Mouse (Mus musculus) adrenal gland, adult 8-10 months (tissue): ENCODE measurements around the gene Ube3b. TPM values are rescaled to one million over a fixed set of nuclear protein-coding genes. Genes with fewer than 3 reads are reported as not detected.

Source experiments
- DNase-seq: peaks from one replicate; pipeline ENCODE4 v3.0.0; 2022
- total RNA-seq, 4 experiments: library from RNA; stranded (reverse); gene quantifications; 2 replicates each; pipeline ENCODE4 v1.2.4; 2022

The Ube3b gene
- total RNA-seq = 10 to 100 TPM; 74.7 to 93.2 (median 79.1) TPM

- DNase-seq = peak; percentile 71
These were observed at the start of gene Ube3b, which contains the start of gene Kctd10 for GRCm38 (mm10) chr5:114380209-114381012. Gene Ube3b, plus strand, starts transcription at chr5:114380607. Gene Kctd10, minus strand, starts transcription at chr5:114380508.

DNA sequence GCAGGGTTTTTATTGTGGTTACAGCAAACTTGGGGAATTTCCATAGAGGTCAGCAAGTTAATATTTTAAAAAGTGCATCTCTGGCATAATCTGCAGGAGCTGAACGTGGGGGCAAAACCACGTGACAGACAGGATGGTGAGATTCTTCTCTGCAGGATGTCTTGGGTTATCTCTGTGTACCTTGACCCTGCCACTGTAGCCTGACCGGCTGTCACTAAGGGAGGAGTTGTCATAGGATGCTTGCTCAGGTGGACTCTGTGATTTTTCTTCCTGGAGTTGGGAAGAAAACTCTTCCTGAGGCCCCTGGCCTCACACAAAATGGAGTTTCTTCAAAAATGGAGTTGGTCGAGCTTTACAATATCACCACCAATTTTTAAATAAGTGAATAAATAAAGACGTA, 37.4 kb upstream of the Ube3b start:
- no peak for DNase-seq

DNA sequence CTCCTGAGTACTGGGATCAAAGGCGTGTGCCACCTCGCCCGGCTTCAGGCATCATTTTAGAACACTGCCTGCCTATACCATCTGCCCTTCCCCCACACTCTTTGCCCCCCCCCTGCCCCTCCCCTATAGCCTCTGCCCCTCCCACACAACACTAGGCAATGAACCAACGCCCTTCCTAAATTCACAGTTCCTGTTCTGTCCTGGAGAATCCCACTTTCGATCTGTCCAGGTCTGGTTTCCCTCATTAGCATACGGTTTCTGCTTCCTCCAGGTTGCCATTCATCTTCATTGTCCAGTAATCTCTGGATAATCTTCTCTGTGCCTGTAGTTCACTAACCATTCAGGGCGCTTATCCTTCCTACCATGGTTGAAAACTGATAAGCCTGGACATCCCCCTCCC, 36.8 kb upstream of the Ube3b start:
- DNase-seq = no peak

GRCm38 (mm10) chr5:114345538-114345937, 34.9 kb upstream of the Ube3b start:
- DNase-seq = no peak

DNA sequence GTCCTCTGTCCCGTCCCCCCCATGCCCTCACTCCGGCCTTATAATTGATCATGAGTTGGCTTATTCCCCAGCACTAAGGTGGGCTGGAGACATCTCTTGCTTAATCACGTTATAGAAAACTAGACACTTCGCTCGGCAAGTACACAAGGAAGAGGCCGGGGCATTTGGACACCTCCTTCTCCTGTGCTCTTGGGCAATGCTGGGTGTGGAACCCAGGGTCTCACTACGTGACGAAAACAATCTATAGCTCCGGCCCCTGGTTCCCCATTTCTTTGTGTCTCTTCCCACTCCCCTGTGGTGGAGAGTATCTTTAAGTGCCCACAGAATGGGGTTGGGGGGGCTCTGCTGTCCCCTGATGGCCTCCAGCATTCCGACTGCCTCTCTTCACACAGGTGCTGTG, 33.4 kb upstream of the Ube3b start:
- no peak for DNase-seq

DNA sequence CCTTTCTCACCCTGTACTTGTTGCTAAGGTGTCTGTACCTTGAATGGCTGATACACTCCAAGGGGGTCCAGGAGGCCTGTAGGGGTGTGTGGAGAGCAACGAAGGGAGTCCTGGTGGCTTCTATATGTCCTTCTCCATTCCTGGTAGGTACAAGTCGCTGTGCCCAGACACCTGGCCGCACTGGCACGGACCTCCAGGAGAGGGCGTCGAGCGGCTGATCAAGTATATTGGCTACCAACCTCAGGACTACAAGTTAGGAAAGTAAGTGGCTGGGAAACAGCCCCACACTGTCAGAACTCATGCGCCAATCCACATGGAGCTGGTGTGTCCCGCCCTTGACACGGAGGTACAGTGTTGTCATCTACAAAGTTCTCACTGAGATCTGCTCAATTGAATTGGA, 28.9 kb upstream of the Ube3b start:
- DNase-seq = no peak

DNA sequence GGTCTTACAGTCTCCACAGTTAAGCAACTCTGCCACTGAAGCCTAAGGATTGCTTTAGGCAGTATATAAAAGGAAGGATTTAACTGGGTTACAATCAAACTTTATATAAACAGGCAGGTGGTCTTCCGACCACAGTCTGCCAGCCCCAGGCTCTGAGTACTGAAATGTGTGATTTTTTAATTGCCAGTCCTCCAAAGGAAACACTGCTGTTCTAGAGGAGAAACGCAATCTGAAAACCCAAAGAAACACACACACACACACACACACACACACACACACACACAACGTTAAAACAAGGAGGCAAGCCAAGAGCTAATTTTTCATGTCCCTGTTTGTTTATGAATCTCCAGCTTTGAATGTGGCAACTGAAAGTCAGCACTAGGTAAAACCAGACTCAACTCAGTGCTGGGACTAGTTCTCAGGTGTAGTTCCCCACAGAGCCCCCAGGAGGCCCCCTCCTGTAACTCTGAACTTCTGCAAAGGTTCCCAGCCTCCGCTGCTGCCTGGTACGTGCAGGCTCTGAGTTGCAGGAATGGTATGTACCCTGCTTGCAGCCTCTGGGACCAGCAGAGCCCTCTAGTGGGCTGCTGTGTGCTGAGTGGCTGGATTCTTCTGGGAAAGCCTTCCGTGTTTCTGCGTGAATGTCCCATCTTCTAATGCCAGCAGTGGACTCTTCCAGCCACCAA, 24.0 kb upstream of the Ube3b start:
- DNase-seq = peak; percentile 74

DNA sequence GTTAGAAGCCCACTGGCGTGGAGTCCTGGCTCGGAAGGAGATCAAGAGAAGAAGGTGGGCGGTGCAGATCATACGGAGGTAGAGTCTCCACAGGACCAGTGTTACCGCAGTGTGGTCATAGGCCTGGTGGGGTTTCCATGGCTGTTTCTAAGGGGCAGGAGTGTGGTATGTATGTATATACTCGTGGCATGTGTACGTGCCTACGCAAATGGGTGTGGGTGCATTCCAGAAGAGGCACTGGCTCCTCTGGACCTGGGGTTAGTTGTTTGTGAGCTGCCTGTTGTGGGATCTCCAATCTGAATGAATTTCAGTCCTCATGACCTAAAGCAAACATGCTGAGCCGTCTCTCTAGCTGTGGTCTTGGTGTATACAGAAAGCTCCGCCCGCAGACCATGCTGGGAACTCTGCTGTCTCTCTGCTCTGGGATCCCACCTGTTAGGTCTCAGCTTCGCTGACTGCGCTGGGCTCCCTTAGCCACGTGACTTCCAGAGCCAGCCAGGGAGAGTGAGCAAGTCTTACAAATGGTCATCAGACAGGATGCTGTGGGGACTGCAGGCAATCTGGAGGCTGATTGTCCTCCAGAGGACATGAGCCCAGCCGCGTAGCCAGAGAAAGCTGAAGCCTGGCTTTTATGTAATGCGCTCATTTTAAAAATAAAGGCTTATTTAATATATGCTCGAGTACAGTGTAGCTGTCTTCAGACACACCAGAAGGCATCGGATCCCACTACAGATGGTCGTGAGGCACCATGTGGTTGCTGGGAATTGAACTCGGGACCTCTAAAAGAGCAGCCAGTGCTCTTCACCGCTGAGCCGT, 23.3 kb upstream of the Ube3b start:
- DNase-seq = no peak

GRCm38 (mm10) chr5:114358833-114359232, 21.6 kb upstream of the Ube3b start:
- no peak for DNase-seq

DNA sequence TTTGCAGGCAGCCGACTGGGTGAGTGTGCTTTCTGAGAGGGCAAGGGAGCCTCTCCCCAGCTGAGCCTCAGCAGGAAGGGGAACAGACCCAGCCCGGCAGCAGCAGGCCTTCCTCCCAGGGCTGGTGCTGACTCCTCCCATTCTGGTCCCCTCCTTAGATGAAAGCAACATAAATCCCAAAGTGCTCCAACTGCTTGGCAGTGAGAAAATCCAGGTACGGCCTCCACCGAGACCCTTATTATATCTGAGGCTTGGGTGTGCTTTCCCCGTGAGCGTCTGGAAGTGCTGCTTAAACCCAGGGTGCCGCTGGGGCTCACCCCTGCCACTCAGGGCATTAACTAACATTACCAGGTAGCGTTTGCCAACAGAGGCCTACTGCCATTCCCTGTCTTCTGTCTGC, 20.8 kb upstream of the Ube3b start:
- no peak for DNase-seq

DNA sequence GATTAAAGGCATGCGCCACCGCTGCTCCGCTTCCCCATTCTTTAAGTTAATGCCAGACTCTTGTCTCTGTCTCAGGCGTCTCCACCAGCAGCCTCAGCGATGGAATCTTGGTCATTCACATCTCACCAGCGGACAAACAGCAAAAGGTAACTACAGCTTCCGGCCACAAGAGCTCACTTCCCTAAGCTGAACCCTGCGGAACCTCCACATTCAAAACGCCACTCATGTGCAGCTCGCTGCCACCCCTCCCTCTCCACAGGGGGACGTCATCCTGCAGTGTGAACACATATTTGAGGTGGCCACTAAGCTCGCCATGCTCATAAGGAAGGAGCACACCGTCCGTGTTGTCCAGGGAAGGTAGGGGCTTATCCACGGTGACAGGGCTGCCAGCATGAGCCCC, 19.4 kb upstream of the Ube3b start:
- no peak for DNase-seq

- peak; percentile 50 for DNase-seq
These were observed 15.2 kb upstream of the Ube3b start for GRCm38 (mm10) chr5:114365043-114365752.

GRCm38 (mm10) chr5:114368121-114368520, 12.3 kb upstream of the Ube3b start:
- DNase-seq = no peak

- DNase-seq = no peak
These were observed 11.5 kb upstream of the Ube3b start for GRCm38 (mm10) chr5:114368803-114369496.

- no peak for DNase-seq
These were observed 10.5 kb upstream of the Ube3b start for GRCm38 (mm10) chr5:114369921-114370320.

GRCm38 (mm10) chr5:114370371-114370776, 10.0 kb upstream of the Ube3b start:
- peak; percentile 60 for DNase-seq

GRCm38 (mm10) chr5:114371331-114371730, 9.1 kb upstream of the Ube3b start:
- DNase-seq = no peak

- DNase-seq = no peak
These were observed 8.5 kb upstream of the Ube3b start for GRCm38 (mm10) chr5:114371731-114372473.

- no peak for DNase-seq
These were observed 7.8 kb upstream of the Ube3b start for GRCm38 (mm10) chr5:114372565-114372964.

- no peak for DNase-seq
These were observed 7.2 kb upstream of the Ube3b start for GRCm38 (mm10) chr5:114373174-114373573.

GRCm38 (mm10) chr5:114373581-114373980, 6.8 kb upstream of the Ube3b start:
- DNase-seq = no peak
